Mouse (Mus musculus): ENCODE measurements at regions not wholly inside any gene's neighbourhood (a gene's known extent, or its start where the extent isn't known, plus 50 kb on each side); places are given as distances from the start of the nearest gene placed in this dataset.

DNA sequence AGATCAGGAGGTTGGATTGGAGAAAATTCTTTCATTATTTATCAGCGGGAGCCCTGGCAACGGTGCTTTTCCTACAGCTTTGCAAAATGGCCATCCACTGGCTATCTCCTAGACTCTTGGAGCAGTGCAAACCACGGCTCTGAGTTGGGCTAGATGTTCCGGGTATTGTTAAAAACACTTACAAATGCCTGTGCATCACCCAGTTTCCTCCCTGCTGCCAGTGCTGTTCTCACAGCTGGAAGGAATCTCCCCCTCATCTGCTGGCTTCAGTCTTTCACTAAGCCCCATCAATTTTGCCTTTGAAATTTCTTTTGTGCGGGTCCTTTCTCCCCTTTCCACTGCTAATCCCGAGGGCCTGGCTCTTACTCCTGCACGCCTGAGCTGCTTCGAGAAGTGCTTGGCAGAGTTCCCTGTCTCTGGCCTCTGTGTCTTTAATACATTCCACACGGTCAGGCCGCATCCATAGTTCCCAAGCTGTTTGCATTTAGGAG is 156.8 kb downstream of the Uaca start:
- TF ChIP-seq POLR2A (IDR thresholded peaks at IDR 0.05; ENCODE audit: low read depth, low read length) (no peak), CTCF (IDR thresholded peaks at IDR 0.05; ENCODE audit: extremely low read depth, insufficient read length, insufficient replicate concordance, low read depth, low read length) (no peak)
